Mouse (Mus musculus) olfactory bulb, adult 2 months (tissue): ENCODE results near the gene Ssxb9. TPM values are rescaled to one million over a fixed set of nuclear protein-coding genes. Genes with fewer than 3 reads are reported as not detected.
"Not testable (repeated sequence)": the region's sequence is repeated elsewhere in the genome, so short reads cannot be mapped to it uniquely, and the experiment has no call there.

Source experiments
- H3K27ac ChIP-seq: fragments of 200-500 bp; 2 replicates; pipeline ENCODE4 v1.5.1; 2012; ENCODE audit warnings: low read depth, low read length; ENCODE audit not compliant: insufficient read depth
- H3K4me1 ChIP-seq: fragments of 200-500 bp; 2 replicates; pipeline ENCODE4 v1.6.1; 2012; ENCODE audit warnings: low read length; ENCODE audit not compliant: control insufficient read depth, insufficient read depth
- H3K4me3 ChIP-seq: fragments of 200-500 bp; 2 replicates; pipeline ENCODE4 v1.5.1; 2012; ENCODE audit warnings: mild to moderate bottlenecking, low read depth, low read length, moderate library complexity; ENCODE audit not compliant: insufficient read depth
- CTCF ChIP-seq: fragments of 200-500 bp; IDR thresholded peaks from 2 replicates; pipeline ENCODE4 v1.5.1; 2012; ENCODE audit warnings: low read depth, mild to moderate bottlenecking, low read length, moderate library complexity; ENCODE audit not compliant: insufficient read depth
- POLR2A ChIP-seq: fragments of 200-500 bp; IDR thresholded peaks from 2 replicates; pipeline ENCODE4 v1.6.1; 2012; ENCODE audit warnings: mild to moderate bottlenecking, low read depth, low read length, moderate library complexity; ENCODE audit not compliant: insufficient read depth
- WGBS: fragments of 180-500 bp; shearing (Covaris S2); methylation state at CpG from one replicate; pipeline ENCODE4 v1.1.7; 2018; 5-methylcytosine and 5-hydroxymethylcytosine counted together
- polyA plus RNA-seq: library from polyadenylated mRNA; stranded (reverse); fragments of >200 nt; gene quantifications from 2 replicates; pipeline ENCODE4 v1.2.4, GENCODE M21; 2012; ENCODE audit warnings: low replicate concordance; ENCODE audit not compliant: missing spikeins, insufficient read depth, insufficient read length

The Ssxb9 gene
- not detected in 2 replicates for polyA plus RNA-seq

DNA sequence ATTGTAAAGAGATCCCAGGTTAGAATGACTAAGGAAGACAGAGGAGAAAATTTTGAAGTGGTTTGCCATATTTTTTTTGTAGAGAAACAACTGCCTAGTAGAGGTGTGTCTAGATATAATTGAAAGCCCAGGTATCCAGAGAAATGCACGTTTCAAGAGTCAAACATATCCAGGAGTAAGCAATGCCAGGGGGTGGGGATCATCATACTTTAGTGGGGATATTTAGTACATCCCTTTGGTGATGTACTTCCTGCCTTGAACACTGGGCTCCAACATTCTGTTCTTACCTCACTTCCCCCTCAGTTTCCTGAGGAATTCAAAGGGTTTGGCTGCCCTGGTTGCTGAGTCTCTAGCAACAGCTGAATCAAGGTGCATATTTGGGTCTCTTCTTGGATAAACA is at the start of gene Ssxb9:
Gene Ssxb9, plus strand, starts transcription at position 301 of the 400 bp plus-strand sequence.
- not testable (repeated sequence) for H3K4me1 ChIP-seq, H3K27ac ChIP-seq, H3K4me3 ChIP-seq
- 14% methylated on average over 1 of the region's 1 CpGs for WGBS

- TF ChIP-seq CTCF = no peak
- TF ChIP-seq POLR2A = no peak
- no peak within 1 kb of the TSS for H3K4me3 ChIP-seq
- H3K27ac ChIP-seq = no peak within 1 kb of the TSS
- 66% methylated on average over 2 of the region's 2 CpGs for WGBS
- no peaks in the 10 kb centered on the region for H3K4me1 ChIP-seq
Observed at GRCm38 (mm10) chrX:8327124-8327523, 39.7 kb upstream of the Ssxb9 start, which contains the start of gene Ssxb10. TSS of gene Ssxb10 (plus strand) at chrX:8327424.

GRCm38 (mm10) chrX:8413005-8413404 is 46.2 kb downstream of the Ssxb9 start, which contains the start of gene Ssxb1:
TSS of gene Ssxb1 (plus strand) at chrX:8413305.
- not testable (repeated sequence) for H3K4me3 ChIP-seq, H3K27ac ChIP-seq, H3K4me1 ChIP-seq
- WGBS = 35% methylated on average over 1 of the region's 1 CpGs

Other genes starting within 250 kb of the Ssxb9 start
- gene Wdr13, start 234.1 kb upstream of the Ssxb9 start, polyA plus RNA-seq = 69.5 TPM in 1 of 2 replicates, not detected in the other
- 332 TPM in 1 of 2 replicates, not detected in the other for gene Rbm3, start 221.1 kb upstream of the Ssxb9 start, polyA plus RNA-seq
- not detected in 2 replicates for gene Tbc1d25, start 190.8 kb upstream of the Ssxb9 start, polyA plus RNA-seq
- gene Ebp, start 173.5 kb upstream of the Ssxb9 start, polyA plus RNA-seq = not detected in 2 replicates
- not detected in 2 replicates for gene Porcn, start 160.5 kb upstream of the Ssxb9 start, polyA plus RNA-seq
- not detected in 2 replicates for gene Ftsj1, start 114.6 kb upstream of the Ssxb9 start, polyA plus RNA-seq
- not detected in 2 replicates for gene Slc38a5, start 95.8 kb upstream of the Ssxb9 start, polyA plus RNA-seq
- not detected in 2 replicates for gene Ssxb10, start 39.6 kb upstream of the Ssxb9 start, polyA plus RNA-seq
- not detected in 2 replicates for gene Ssxb1, start 46.3 kb downstream of the Ssxb9 start, polyA plus RNA-seq
- gene Ssxb2, start 94.7 kb downstream of the Ssxb9 start, polyA plus RNA-seq = not detected in 2 replicates
- not detected in 2 replicates for gene Gm14459, start 158.0 kb downstream of the Ssxb9 start, polyA plus RNA-seq
- gene Ssxb6, start 181.3 kb downstream of the Ssxb9 start, polyA plus RNA-seq = not detected in 2 replicates
- gene Ssxb3, start 224.8 kb downstream of the Ssxb9 start, polyA plus RNA-seq = not detected in 2 replicates